Mouse (Mus musculus) myocyte (in vitro differentiated cells): ENCODE measurements around the gene Slbp. TPM values are rescaled to one million over a fixed set of nuclear protein-coding genes. Genes with fewer than 3 reads are reported as not detected.

ENCODE experiments used
- H3K27me3 ChIP-seq: one replicate; pipeline ENCODE4 v1.6.1; 2011; ENCODE audit not compliant: control insufficient read depth, insufficient read depth, insufficient read length
- H3K36me3 ChIP-seq: one replicate; pipeline ENCODE4 v1.6.1; 2011; ENCODE audit not compliant: control insufficient read depth, insufficient read depth
- H3K4me2 ChIP-seq: one replicate; pipeline ENCODE4 v1.6.1; 2011; ENCODE audit warnings: low read depth, control low read depth
- H3K4me3 ChIP-seq: one replicate; pipeline ENCODE4 v1.5.1; 2011; ENCODE audit warnings: mild to moderate bottlenecking, control low read depth, moderate library complexity
- H3K79me2 ChIP-seq: one replicate; pipeline ENCODE4 v1.6.1; 2011; ENCODE audit not compliant: control insufficient read depth, insufficient read depth
- H3ac ChIP-seq: one replicate; pipeline ENCODE4 v1.6.1; 2011; ENCODE audit not compliant: control insufficient read depth, insufficient read length
- CEBPB ChIP-seq: IDR thresholded peaks from 2 replicates; pipeline ENCODE4 v1.6.1; 2011; ENCODE audit warnings: mild to moderate bottlenecking, moderate library complexity; ENCODE audit not compliant: poor library complexity, insufficient read depth, severe bottlenecking
- E2F4 ChIP-seq: IDR thresholded peaks from one replicate; pipeline ENCODE4 v1.6.1; 2011; ENCODE audit warnings: mild to moderate bottlenecking, control low read depth, moderate library complexity; ENCODE audit not compliant: insufficient read depth
- MAX ChIP-seq: IDR thresholded peaks from one replicate; pipeline ENCODE4 v1.6.1; 2011; ENCODE audit warnings: low read depth, mild to moderate bottlenecking, control low read depth
- MYOD1 ChIP-seq, 3 experiments: IDR thresholded peaks; one replicate each; pipeline ENCODE4 v1.6.1; 2011; ENCODE audit warnings: control low read depth in 2 of 3, low read depth in 2 of 3, mild to moderate bottlenecking in 2 of 3, moderate library complexity in 1 of 3; ENCODE audit not compliant: insufficient read length in 2 of 3, control insufficient read depth in 1 of 3
- MYOG ChIP-seq, 3 experiments: IDR thresholded peaks; one replicate each; pipeline ENCODE4 v1.6.1; 2011; ENCODE audit warnings: control low read depth in 2 of 3, low read depth in 2 of 3, mild to moderate bottlenecking in 2 of 3; ENCODE audit not compliant: insufficient read length in 2 of 3, control insufficient read depth in 1 of 3, insufficient read depth in 1 of 3
- POLR2A ChIP-seq: IDR thresholded peaks from one replicate; pipeline ENCODE4 v1.6.1; 2011; ENCODE audit warnings: low read depth, mild to moderate bottlenecking, control low read depth, moderate library complexity; ENCODE audit not compliant: insufficient read length
- POLR2AphosphoS2 ChIP-seq: IDR thresholded peaks from one replicate; pipeline ENCODE4 v1.6.1; 2011; ENCODE audit warnings: low read depth, control low read depth; ENCODE audit not compliant: insufficient read length
- REST ChIP-seq: IDR thresholded peaks from one replicate; pipeline ENCODE4 v1.6.1; 2011; ENCODE audit warnings: mild to moderate bottlenecking, control low read depth, moderate library complexity; ENCODE audit not compliant: insufficient read depth, insufficient read length
- SRF ChIP-seq: IDR thresholded peaks from one replicate; pipeline ENCODE4 v1.6.1; 2011; ENCODE audit warnings: low read depth; ENCODE audit not compliant: control insufficient read depth, insufficient read length
- TCF12 ChIP-seq: IDR thresholded peaks from one replicate; pipeline ENCODE4 v1.6.1; 2011; ENCODE audit warnings: mild to moderate bottlenecking, control low read depth; ENCODE audit not compliant: poor library complexity, insufficient read depth, severe bottlenecking
- TCF3 ChIP-seq: IDR thresholded peaks from one replicate; pipeline ENCODE4 v1.6.1; 2011; ENCODE audit warnings: low read depth, control low read depth; ENCODE audit not compliant: insufficient read length
- USF1 ChIP-seq: IDR thresholded peaks from one replicate; pipeline ENCODE4 v1.6.1; 2011; ENCODE audit warnings: low read depth, mild to moderate bottlenecking, control low read depth, moderate library complexity
- polyA plus RNA-seq: library from polyadenylated mRNA; unstranded; fragments of >200 nt; fragmentation: generic; extraction: Trizol; gene quantifications from one replicate; pipeline ENCODE4 v1.2.1, GENCODE M21; 2012; ENCODE audit warnings: missing spikeins

Slbp gene
- polyA plus RNA-seq, 1 experiment: 13.1 TPM

DNA sequence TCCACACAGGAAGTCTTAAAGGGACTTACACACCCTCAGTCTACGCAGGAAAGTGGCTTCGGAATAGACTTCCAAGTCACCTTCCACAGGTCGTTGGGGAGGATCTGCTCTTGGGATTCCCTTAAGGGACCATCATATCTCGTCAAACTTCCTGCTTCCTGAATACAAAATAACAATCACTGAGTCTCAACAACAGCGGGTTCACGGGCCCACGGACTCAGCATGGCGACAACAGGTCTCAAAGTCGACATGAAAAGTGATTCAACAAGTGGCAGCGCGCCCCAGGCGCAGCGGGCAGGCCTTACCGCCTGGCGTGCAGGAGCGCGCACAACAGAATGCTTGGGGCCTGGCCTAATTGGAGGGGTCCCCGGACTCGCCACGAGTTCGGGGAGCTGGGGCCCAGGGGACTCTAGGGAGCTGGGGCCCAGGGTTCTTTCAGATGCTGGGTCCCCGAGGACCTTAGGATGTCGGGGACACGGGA is 23.5 kb downstream of the Slbp start:
- Histone ChIP-seq H3K4me2 (peak overlapping the region; percentile 97), H3K36me3 (no peaks in the 10 kb centered on the region), H3K79me2 (peaks cover 46% of the 10 kb centered on the region), H3ac (peak overlapping the region; percentile 65), H3K4me3 (peak overlapping the region; percentile 60), H3K27me3 (no peaks in the 10 kb centered on the region)
- TF ChIP-seq POLR2A (no peak), TCF3 (no peak), MYOG (IDR thresholded peaks at IDR 0.05; ENCODE audit: control insufficient read depth in 1 of 3, insufficient read depth in 1 of 3, insufficient read length in 2 of 3, low read depth in 2 of 3) (no peak), SRF (no peak), TCF12 (no peak), REST (no peak), E2F4 (no peak), MYOD1 (IDR thresholded peaks at IDR 0.05; ENCODE audit: control insufficient read depth in 1 of 3, insufficient read length in 2 of 3, low read depth in 2 of 3) (no peak), POLR2AphosphoS2 (no peak), USF1 (no peak), MAX (no peak), CEBPB (no peak)

DNA sequence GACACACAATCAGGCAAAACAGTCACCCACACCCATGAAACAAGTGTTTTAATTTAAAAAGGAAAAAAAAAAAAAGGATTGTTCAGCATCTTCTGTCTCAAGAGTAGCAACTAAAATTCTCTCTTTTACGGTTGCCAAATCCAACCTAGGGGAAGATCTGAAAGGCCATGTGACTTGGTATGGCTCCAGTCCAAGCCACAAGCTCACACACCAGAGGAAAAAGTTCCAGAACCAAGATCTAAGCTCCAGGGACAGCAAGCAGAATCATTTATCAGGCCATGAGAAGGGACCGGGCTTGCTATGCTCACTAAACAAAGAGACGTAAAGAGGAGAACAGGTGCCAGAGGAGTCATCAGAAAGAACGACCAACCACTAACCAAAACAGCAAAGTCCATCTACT is 24.4 kb downstream of the Slbp start:
- H3K27me3 ChIP-seq: no peaks in the 10 kb centered on the region
- H3K4me3 ChIP-seq: peak overlapping the region; percentile 60
- H3K36me3 ChIP-seq: no peaks in the 10 kb centered on the region
- H3K79me2 ChIP-seq: peaks cover 52% of the 10 kb centered on the region
- no peak overlapping the region for H3ac ChIP-seq
- H3K4me2 ChIP-seq: peak overlapping the region; percentile 97
- no peak for TF ChIP-seq MYOD1 (IDR thresholded peaks at IDR 0.05; ENCODE audit: control insufficient read depth in 1 of 3, insufficient read length in 2 of 3, low read depth in 2 of 3)
- TF ChIP-seq SRF: no peak
- TF ChIP-seq POLR2AphosphoS2: no peak
- no peak for TF ChIP-seq POLR2A
- no peak for TF ChIP-seq REST
- TF ChIP-seq USF1: peak; percentile 90
- TF ChIP-seq MYOG (IDR thresholded peaks at IDR 0.05; ENCODE audit: control insufficient read depth in 1 of 3, insufficient read depth in 1 of 3, insufficient read length in 2 of 3, low read depth in 2 of 3): no peak

DNA sequence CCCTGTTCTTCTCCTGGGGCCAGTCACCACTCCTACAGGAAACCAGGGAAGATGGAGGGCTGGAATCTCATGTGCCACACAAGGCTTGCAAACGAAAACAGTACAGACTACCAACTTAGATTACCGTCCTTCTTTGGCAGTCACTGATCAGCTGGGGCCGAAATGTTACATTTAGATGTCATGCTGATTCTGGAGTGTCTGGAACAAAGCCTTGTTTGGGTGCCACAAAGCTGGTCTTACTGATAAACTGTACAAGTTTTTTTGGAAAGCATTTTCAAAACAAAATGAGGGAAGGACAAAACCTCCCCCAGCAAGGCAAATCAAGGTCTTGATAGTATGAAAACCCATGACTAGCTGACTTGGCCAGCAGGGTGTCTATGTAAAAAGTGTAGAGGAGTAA is 28.6 kb downstream of the Slbp start:
- Histone ChIP-seq H3K79me2 (peaks cover 77% of the 10 kb centered on the region), H3K36me3 (no peaks in the 10 kb centered on the region), H3ac (no peak overlapping the region), H3K4me2 (no peak overlapping the region), H3K4me3 (no peak overlapping the region), H3K27me3 (no peaks in the 10 kb centered on the region)
- TF ChIP-seq REST (no peak), CEBPB (no peak), MAX (no peak), MYOG (IDR thresholded peaks at IDR 0.05; ENCODE audit: control insufficient read depth in 1 of 3, insufficient read depth in 1 of 3, insufficient read length in 2 of 3, low read depth in 2 of 3) (no peak), TCF12 (no peak), SRF (no peak), MYOD1 (IDR thresholded peaks at IDR 0.05; ENCODE audit: control insufficient read depth in 1 of 3, insufficient read length in 2 of 3, low read depth in 2 of 3) (no peak), E2F4 (no peak), POLR2A (no peak), USF1 (no peak), POLR2AphosphoS2 (no peak), TCF3 (no peak)

DNA sequence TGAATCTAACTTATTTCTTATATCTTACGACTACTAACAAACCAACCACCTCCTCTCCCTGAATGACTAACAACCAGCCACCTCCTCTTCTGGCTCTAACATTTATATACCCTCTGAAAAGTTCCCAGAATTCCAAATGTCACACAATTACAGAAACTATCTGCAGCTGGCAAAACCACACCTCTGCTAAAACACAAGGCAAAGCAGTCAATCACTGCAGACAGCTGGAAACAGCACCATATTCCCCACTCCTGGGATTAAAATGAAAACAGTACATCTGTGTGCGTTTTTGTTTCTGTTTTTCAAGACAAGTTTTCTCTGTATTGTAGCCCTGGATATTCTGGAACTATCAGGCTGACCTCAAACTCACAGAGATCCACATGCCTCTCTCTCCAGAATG is 29.7 kb downstream of the Slbp start:
- TF ChIP-seq REST (no peak), MYOD1 (IDR thresholded peaks at IDR 0.05; ENCODE audit: control insufficient read depth in 1 of 3, insufficient read length in 2 of 3, low read depth in 2 of 3) (peak in 1 of 3 experiments; percentile 4), POLR2AphosphoS2 (no peak)
- Histone ChIP-seq H3K4me3 (no peak overlapping the region), H3K79me2 (peaks cover 76% of the 10 kb centered on the region), H3K4me2 (no peak overlapping the region), H3K36me3 (no peaks in the 10 kb centered on the region), H3ac (no peak overlapping the region), H3K27me3 (no peaks in the 10 kb centered on the region)

DNA sequence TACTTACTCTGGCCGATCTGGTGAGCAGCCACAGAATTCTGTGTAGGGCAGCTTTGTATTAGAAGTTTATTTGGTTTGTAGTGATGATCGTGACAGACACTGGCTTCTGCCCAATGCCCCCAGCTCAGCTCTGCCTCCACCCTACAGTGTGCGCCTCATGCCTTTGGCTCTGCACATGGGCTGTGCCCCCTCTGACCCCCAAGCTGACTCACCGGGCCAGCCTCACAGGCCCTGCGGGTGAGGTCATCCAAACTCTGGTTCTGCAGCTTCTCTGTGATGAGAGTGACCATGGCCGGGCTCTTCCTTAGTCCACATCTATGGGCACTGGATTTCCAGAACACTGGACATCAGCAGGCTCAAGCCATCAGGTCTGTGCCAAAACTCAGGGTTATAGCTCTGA is 38.0 kb downstream of the Slbp start:
- Histone ChIP-seq H3K79me2 (peaks cover 26% of the 10 kb centered on the region), H3K36me3 (peaks cover 15% of the 10 kb centered on the region), H3K4me3 (no peak overlapping the region), H3ac (no peak overlapping the region), H3K27me3 (no peaks in the 10 kb centered on the region), H3K4me2 (no peak overlapping the region)
- no peak for TF ChIP-seq TCF12
- TF ChIP-seq USF1: no peak
- TF ChIP-seq POLR2A: no peak
- TF ChIP-seq E2F4: no peak
- no peak for TF ChIP-seq MYOD1 (IDR thresholded peaks at IDR 0.05; ENCODE audit: control insufficient read depth in 1 of 3, insufficient read length in 2 of 3, low read depth in 2 of 3)
- TF ChIP-seq SRF: no peak
- no peak for TF ChIP-seq CEBPB
- TF ChIP-seq TCF3: no peak
- no peak for TF ChIP-seq POLR2AphosphoS2
- TF ChIP-seq MAX: no peak
- TF ChIP-seq REST: no peak
- TF ChIP-seq MYOG (IDR thresholded peaks at IDR 0.05; ENCODE audit: control insufficient read depth in 1 of 3, insufficient read depth in 1 of 3, insufficient read length in 2 of 3, low read depth in 2 of 3): no peak
